Mouse (Mus musculus) ES-E14 (cell line): ENCODE data around the gene Pgap3. TPM values are rescaled to one million over a fixed set of nuclear protein-coding genes. Genes with fewer than 3 reads are reported as not detected.

Source experiments
- DNase-seq: peaks from one replicate; pipeline ENCODE4 v3.0.0-alpha.2; 2013; ENCODE audit warnings: low read depth, low spot score
- H3K27ac ChIP-seq: 2 replicates; pipeline ENCODE4 v1.5.1; 2012; ENCODE audit warnings: low read depth, mild to moderate bottlenecking, low read length, moderate library complexity, mixed read lengths; ENCODE audit not compliant: poor library complexity, insufficient read depth, severe bottlenecking
- H3K36me3 ChIP-seq: 2 replicates; pipeline ENCODE4 v1.6.1; 2012; ENCODE audit warnings: mild to moderate bottlenecking, low read length, moderate library complexity, mixed read lengths; ENCODE audit not compliant: control insufficient read depth, poor library complexity, insufficient read depth, severe bottlenecking
- H3K4me1 ChIP-seq, 2 experiments: fragments of 150-350 bp in 1 of 2; sonication (generic) in 1 of 2; 2 replicates each; pipeline ENCODE4 v1.6.1; 2012; ENCODE audit warnings: low read length in 2 of 2, mild to moderate bottlenecking in 1 of 2, mixed read lengths in 1 of 2; ENCODE audit not compliant: control insufficient read depth in 2 of 2, insufficient read depth in 2 of 2, poor library complexity in 1 of 2
- H3K4me3 ChIP-seq, 2 experiments: fragments of 150-350 bp in 1 of 2; sonication (generic) in 1 of 2; 2 replicates each; pipeline ENCODE4 v1.5.1; 2012; ENCODE audit warnings: low read length in 2 of 2, low read depth in 1 of 2, mild to moderate bottlenecking in 1 of 2, mixed read lengths in 1 of 2; ENCODE audit not compliant: insufficient read depth in 1 of 2, poor library complexity in 1 of 2, severe bottlenecking in 1 of 2
- H3K9ac ChIP-seq: 2 replicates; pipeline ENCODE4 v1.6.1; 2012; ENCODE audit warnings: low read depth, mild to moderate bottlenecking, low read length, mixed read lengths; ENCODE audit not compliant: poor library complexity, insufficient read depth, severe bottlenecking
- H3K9me3 ChIP-seq: fragments of 150-350 bp; sonication (generic); 2 replicates; pipeline ENCODE4 v1.6.1; 2012; ENCODE audit warnings: low read depth, mild to moderate bottlenecking, low read length; ENCODE audit not compliant: control insufficient read depth, insufficient read depth
- CHD2 ChIP-seq: IDR thresholded peaks from 2 replicates; pipeline ENCODE4 v1.6.1; 2014; ENCODE audit warnings: mild to moderate bottlenecking, low read depth, low read length, inconsistent platforms
- HCFC1 ChIP-seq: IDR thresholded peaks from 2 replicates; pipeline ENCODE4 v1.6.1; 2012; ENCODE audit warnings: low read length, inconsistent platforms, borderline replicate concordance; ENCODE audit not compliant: insufficient read depth
- MAFK ChIP-seq: IDR thresholded peaks from 2 replicates; pipeline ENCODE4 v1.6.1; 2014; ENCODE audit warnings: mild to moderate bottlenecking, low read depth, low read length, inconsistent platforms; ENCODE audit not compliant: insufficient read depth
- ZC3H11A ChIP-seq: IDR thresholded peaks from 2 replicates; pipeline ENCODE4 v1.6.1; 2012; ENCODE audit warnings: low read depth, mild to moderate bottlenecking, inconsistent platforms, low read length, borderline replicate concordance
- ZNF384 ChIP-seq: IDR thresholded peaks from 2 replicates; pipeline ENCODE4 v1.6.1; 2012; ENCODE audit warnings: low read depth, low read length, inconsistent platforms
- in situ Hi-C, 2 experiments: fragments of 600-800 bp; cut with MboI; formaldehyde crosslinking; loops; one replicate each; pipeline ENCODE4 v1.15.1; 2025; ENCODE audit warnings: low sequenced_read_pairs in 2 of 2, inconsistent platforms in 1 of 2; ENCODE audit not compliant: unreplicated experiment in 2 of 2
- total RNA-seq: library from RNA; depleted of rRNA; stranded (reverse); fragments of 300-350 nt; gene quantifications from 2 replicates; pipeline ENCODE4 v1.2.3, GENCODE M21; 2012

Pgap3 gene
- total RNA-seq, 1 experiment: 7.4 TPM

- in situ Hi-C loops: no loop called here
- Histone ChIP-seq H3K4me1 (peaks cover 0 to 8% of the 10 kb centered on the region in 2 experiments; a peak in 1 of 4 replicates), H3K9ac (no peak overlapping the region), H3K4me3 (no peak overlapping the region), H3K27ac (no peak overlapping the region), H3K9me3 (no peaks in the 10 kb centered on the region), H3K36me3 (no peaks in the 10 kb centered on the region)
- no peak for TF ChIP-seq HCFC1
- TF ChIP-seq ZC3H11A: no peak
- no peak for TF ChIP-seq MAFK
- TF ChIP-seq ZNF384: no peak
- no peak for TF ChIP-seq CHD2
- DNase-seq: no peak
These were observed 2.3 kb downstream of the Pgap3 start for GRCm38 (mm10) chr11:98397946-98398345.

- H3K9ac ChIP-seq: no peak overlapping the region
- in situ Hi-C loops: no loop called here
- no peak overlapping the region for H3K4me3 ChIP-seq
- no peak overlapping the region for H3K27ac ChIP-seq
- no peaks in the 10 kb centered on the region for H3K36me3 ChIP-seq
- H3K4me1 ChIP-seq: peaks cover 0 to 26% of the 10 kb centered on the region in 2 experiments; a peak in 1 of 4 replicates
- H3K9me3 ChIP-seq: no peaks in the 10 kb centered on the region
- DNase-seq: no peak
- no peak for TF ChIP-seq CHD2
- no peak for TF ChIP-seq HCFC1
- no peak for TF ChIP-seq ZC3H11A
- TF ChIP-seq ZNF384: no peak
- no peak for TF ChIP-seq MAFK
These were observed 5.2 kb downstream of the Pgap3 start for GRCm38 (mm10) chr11:98395041-98395440.

GRCm38 (mm10) chr11:98394301-98394700 is 6.0 kb downstream of the Pgap3 start:
- no peak for DNase-seq
- in situ Hi-C loops: no loop called here
- no peak for TF ChIP-seq ZNF384
- TF ChIP-seq HCFC1: no peak
- TF ChIP-seq ZC3H11A: no peak
- TF ChIP-seq CHD2: no peak
- no peak for TF ChIP-seq MAFK
- Histone ChIP-seq H3K4me1 (peaks cover 0 to 24% of the 10 kb centered on the region in 2 experiments; a peak in 1 of 4 replicates), H3K27ac (no peak overlapping the region), H3K9ac (no peak overlapping the region), H3K4me3 (no peak overlapping the region), H3K9me3 (no peaks in the 10 kb centered on the region), H3K36me3 (no peaks in the 10 kb centered on the region)

- H3K36me3 ChIP-seq: no peaks in the 10 kb centered on the region
- in situ Hi-C loops: no loop called here
- TF ChIP-seq ZNF384 (no peak), HCFC1 (no peak), MAFK (no peak), CHD2 (no peak), ZC3H11A (no peak)
- DNase-seq: no peak
- H3K9me3 ChIP-seq: no peaks in the 10 kb centered on the region
- peaks cover 0 to 27% of the 10 kb centered on the region in 2 experiments; a peak in 1 of 4 replicates for H3K4me1 ChIP-seq
- H3K4me3 ChIP-seq: no peak overlapping the region
- no peak overlapping the region for H3K9ac ChIP-seq
- no peak overlapping the region for H3K27ac ChIP-seq
These were observed 7.0 kb downstream of the Pgap3 start for GRCm38 (mm10) chr11:98393317-98393716.

- Histone ChIP-seq H3K27ac (0 out of 2 replicates have a peak overlapping the region, but pooled peaks have one; percentile 5), H3K9me3 (no peaks in the 10 kb centered on the region), H3K36me3 (no peaks in the 10 kb centered on the region), H3K4me3 (peak overlapping the region in 1 of 2 experiments; percentile 26; a peak in 2 of 4 replicates), H3K4me1 (peaks cover 0 to 28% of the 10 kb centered on the region in 2 experiments; a peak in 1 of 4 replicates), H3K9ac (no peak overlapping the region)
- DNase-seq: no peak
- in situ Hi-C loops: no loop called here
- no peak for TF ChIP-seq ZC3H11A
- TF ChIP-seq CHD2: no peak
- TF ChIP-seq MAFK: no peak
- TF ChIP-seq ZNF384: no peak
- TF ChIP-seq HCFC1: no peak
These were observed 7.6 kb downstream of the Pgap3 start for GRCm38 (mm10) chr11:98392645-98393044.
